Mouse (Mus musculus) liver, embryonic 15.5 days (tissue): ENCODE measurements around the gene Kcnk15. TPM values are rescaled to one million over a fixed set of nuclear protein-coding genes. Genes with fewer than 3 reads are reported as not detected.

ENCODE experiments used
- ATAC-seq: fragments of 200-750 bp; cut with Nextera tagmentation; 2 replicates; pipeline ENCODE4 v1.8.0; 2017; ENCODE audit warnings: moderate number of reproducible peaks, mild to moderate bottlenecking, moderate library complexity; ENCODE audit not compliant: insufficient read depth
- H3K27ac ChIP-seq: fragments of 300-500 bp; sonication (generic); replicated peaks from 2 replicates; pipeline ENCODE4 v1.5.1; 2015; ENCODE audit warnings: mild to moderate bottlenecking, inconsistent platforms
- H3K27me3 ChIP-seq: fragments of 300-500 bp; sonication (generic); 2 replicates; pipeline ENCODE4 v1.6.1; 2015; ENCODE audit warnings: mild to moderate bottlenecking, inconsistent platforms
- H3K36me3 ChIP-seq: fragments of 300-500 bp; sonication (generic); replicated peaks from 2 replicates; pipeline ENCODE4 v1.6.1; 2015; ENCODE audit warnings: moderate library complexity, mild to moderate bottlenecking, inconsistent platforms
- H3K4me1 ChIP-seq: fragments of 300-500 bp; sonication (generic); replicated peaks from 2 replicates; pipeline ENCODE4 v1.6.1; 2015; ENCODE audit warnings: inconsistent platforms
- H3K4me2 ChIP-seq: fragments of 300-500 bp; sonication (generic); 2 replicates; pipeline ENCODE4 v1.6.1; 2015; ENCODE audit warnings: moderate library complexity, mild to moderate bottlenecking, inconsistent platforms
- H3K4me3 ChIP-seq: fragments of 300-500 bp; sonication (generic); replicated peaks from 2 replicates; pipeline ENCODE4 v1.5.1; 2015; ENCODE audit warnings: mild to moderate bottlenecking, inconsistent platforms
- H3K9ac ChIP-seq: fragments of 300-500 bp; sonication (generic); 2 replicates; pipeline ENCODE4 v1.6.1; 2015; ENCODE audit warnings: moderate library complexity, mild to moderate bottlenecking, inconsistent platforms
- H3K9me3 ChIP-seq: fragments of 300-500 bp; sonication (generic); replicated peaks from 2 replicates; pipeline ENCODE4 v1.6.1; 2016; ENCODE audit warnings: inconsistent platforms
- WGBS: fragments of 180-500 bp; shearing (Covaris S2); methylation state at CpG from one replicate; pipeline ENCODE4 v1.1.7; 2015; ENCODE audit warnings: mixed read lengths; ENCODE audit not compliant: insufficient replicate concordance; 5-methylcytosine and 5-hydroxymethylcytosine counted together
- polyA plus RNA-seq: library from polyadenylated mRNA; unstranded; fragments of >200 nt; fragmentation: Nextera tagmentation; extraction: Ambion mirVana; gene quantifications from 2 replicates; pipeline ENCODE4 v1.2.1, GENCODE M21; 2015

The Kcnk15 gene
- polyA plus RNA-seq, 1 experiment from 2014 or later: not detected

GRCm38 (mm10) chr2:163838043-163838442, 15.4 kb upstream of the Kcnk15 start:
- Histone ChIP-seq H3K36me3 (no peaks in the 10 kb centered on the region), H3K27me3 (no peaks in the 10 kb centered on the region), H3K9ac (no peak overlapping the region), H3K4me3 (no peak overlapping the region), H3K4me2 (no peak overlapping the region), H3K27ac (no peak overlapping the region), H3K4me1 (no peaks in the 10 kb centered on the region), H3K9me3 (no peaks in the 10 kb centered on the region)
- ATAC-seq: no peak
- WGBS: 23% methylated on average over 9 of the region's 9 CpGs

- 42% methylated on average over 6 of the region's 6 CpGs for WGBS
- no peaks in the 10 kb centered on the region for H3K4me1 ChIP-seq
- H3K36me3 ChIP-seq: no peaks in the 10 kb centered on the region
- ATAC-seq: no peak
- no peak overlapping the region for H3K9ac ChIP-seq
- H3K9me3 ChIP-seq: no peaks in the 10 kb centered on the region
- no peak overlapping the region for H3K4me3 ChIP-seq
- H3K27ac ChIP-seq: no peak overlapping the region
- H3K4me2 ChIP-seq: no peak overlapping the region
- no peaks in the 10 kb centered on the region for H3K27me3 ChIP-seq
Observed at GRCm38 (mm10) chr2:163839519-163839918, 13.9 kb upstream of the Kcnk15 start.

- WGBS: 53% methylated on average over 4 of the region's 4 CpGs
- H3K4me3 ChIP-seq: no peak overlapping the region
- H3K9me3 ChIP-seq: no peaks in the 10 kb centered on the region
- no peak overlapping the region for H3K4me2 ChIP-seq
- H3K36me3 ChIP-seq: no peaks in the 10 kb centered on the region
- H3K9ac ChIP-seq: no peak overlapping the region
- no peak for ATAC-seq
- no peak overlapping the region for H3K27ac ChIP-seq
- H3K4me1 ChIP-seq: no peaks in the 10 kb centered on the region
- no peaks in the 10 kb centered on the region for H3K27me3 ChIP-seq
Observed at GRCm38 (mm10) chr2:163842043-163842442, 11.4 kb upstream of the Kcnk15 start.

GRCm38 (mm10) chr2:163857233-163857632, 3.8 kb downstream of the Kcnk15 start:
- Histone ChIP-seq H3K27ac (no peak overlapping the region), H3K9ac (no peak overlapping the region), H3K4me1 (no peaks in the 10 kb centered on the region), H3K4me3 (no peak overlapping the region), H3K27me3 (peaks cover 68% of the 10 kb centered on the region), H3K4me2 (no peak overlapping the region), H3K9me3 (no peaks in the 10 kb centered on the region), H3K36me3 (no peaks in the 10 kb centered on the region)
- WGBS: 56% methylated on average over 6 of the region's 6 CpGs
- ATAC-seq: 0 out of 2 replicates have a peak, but pooled peaks have one; percentile 18

GRCm38 (mm10) chr2:163858254-163858947, 5.0 kb downstream of the Kcnk15 start:
- Histone ChIP-seq H3K4me2 (no peak overlapping the region), H3K4me3 (no peak overlapping the region), H3K27me3 (peaks cover 58% of the 10 kb centered on the region), H3K36me3 (no peaks in the 10 kb centered on the region), H3K4me1 (no peaks in the 10 kb centered on the region), H3K9me3 (no peaks in the 10 kb centered on the region), H3K9ac (no peak overlapping the region), H3K27ac (no peak overlapping the region)
- 12% methylated on average over 50 of the region's 50 CpGs for WGBS
- no peak for ATAC-seq

GRCm38 (mm10) chr2:163865311-163865710, 11.9 kb downstream of the Kcnk15 start:
- Histone ChIP-seq H3K9ac (no peak overlapping the region), H3K27ac (no peak overlapping the region), H3K4me2 (no peak overlapping the region), H3K36me3 (no peaks in the 10 kb centered on the region), H3K27me3 (no peaks in the 10 kb centered on the region; the same call in 1 of the 2 replicates), H3K4me3 (no peak overlapping the region), H3K9me3 (no peaks in the 10 kb centered on the region), H3K4me1 (no peaks in the 10 kb centered on the region)
- ATAC-seq: no peak
- 53% methylated on average over 5 of the region's 5 CpGs for WGBS

- no peak for ATAC-seq
- Histone ChIP-seq H3K27ac (no peak overlapping the region), H3K9ac (no peak overlapping the region), H3K4me1 (no peaks in the 10 kb centered on the region), H3K27me3 (no peaks in the 10 kb centered on the region; the same call in 1 of the 2 replicates), H3K36me3 (no peaks in the 10 kb centered on the region), H3K9me3 (no peaks in the 10 kb centered on the region), H3K4me3 (no peak overlapping the region), H3K4me2 (no peak overlapping the region)
- WGBS: 68% methylated on average over 9 of the region's 9 CpGs
Observed at GRCm38 (mm10) chr2:163866061-163866460, 12.6 kb downstream of the Kcnk15 start.

GRCm38 (mm10) chr2:163869783-163870182, 16.3 kb downstream of the Kcnk15 start:
- Histone ChIP-seq H3K4me2 (no peak overlapping the region), H3K4me3 (no peak overlapping the region), H3K4me1 (no peaks in the 10 kb centered on the region), H3K36me3 (no peaks in the 10 kb centered on the region), H3K27ac (no peak overlapping the region), H3K27me3 (no peaks in the 10 kb centered on the region; the same call in 1 of the 2 replicates), H3K9me3 (no peaks in the 10 kb centered on the region), H3K9ac (no peak overlapping the region)
- ATAC-seq: no peak
- 36% methylated on average over 5 of the region's 5 CpGs for WGBS

GRCm38 (mm10) chr2:163871266-163871665, 17.8 kb downstream of the Kcnk15 start:
- Histone ChIP-seq H3K4me3 (no peak overlapping the region), H3K9ac (no peak overlapping the region), H3K9me3 (no peaks in the 10 kb centered on the region), H3K4me1 (no peaks in the 10 kb centered on the region), H3K36me3 (no peaks in the 10 kb centered on the region), H3K27me3 (no peaks in the 10 kb centered on the region; the same call in 1 of the 2 replicates), H3K4me2 (no peak overlapping the region), H3K27ac (no peak overlapping the region)
- no peak for ATAC-seq
- WGBS: 62% methylated on average over 4 of the region's 4 CpGs

- H3K36me3 ChIP-seq: no peaks in the 10 kb centered on the region
- no peaks in the 10 kb centered on the region; the same call in 1 of the 2 replicates for H3K27me3 ChIP-seq
- no peak overlapping the region for H3K4me3 ChIP-seq
- no peak overlapping the region for H3K27ac ChIP-seq
- H3K9me3 ChIP-seq: no peaks in the 10 kb centered on the region
- no peaks in the 10 kb centered on the region for H3K4me1 ChIP-seq
- WGBS: 45% methylated on average over 3 of the region's 3 CpGs
- no peak overlapping the region for H3K9ac ChIP-seq
- H3K4me2 ChIP-seq: no peak overlapping the region
- ATAC-seq: no peak
Observed at GRCm38 (mm10) chr2:163871906-163872305, 18.5 kb downstream of the Kcnk15 start.

GRCm38 (mm10) chr2:163874877-163875276, 21.4 kb downstream of the Kcnk15 start:
- no peaks in the 10 kb centered on the region for H3K36me3 ChIP-seq

GRCm38 (mm10) chr2:163875484-163875883, 22.0 kb downstream of the Kcnk15 start:
- Histone ChIP-seq H3K4me1 (no peaks in the 10 kb centered on the region), H3K36me3 (no peaks in the 10 kb centered on the region), H3K27me3 (no peaks in the 10 kb centered on the region), H3K9ac (no peak overlapping the region), H3K4me2 (no peak overlapping the region), H3K9me3 (no peaks in the 10 kb centered on the region), H3K27ac (no peak overlapping the region), H3K4me3 (no peak overlapping the region)
- 54% methylated on average over 7 of the region's 7 CpGs for WGBS
- ATAC-seq: no peak

More at GRCm38 (mm10) chr2:163874877-163875276, 21.4 kb downstream of the Kcnk15 start:
- Histone ChIP-seq H3K27me3 (no peaks in the 10 kb centered on the region; the same call in 1 of the 2 replicates), H3K4me3 (no peak overlapping the region), H3K27ac (no peak overlapping the region), H3K9ac (no peak overlapping the region), H3K4me1 (no peaks in the 10 kb centered on the region), H3K9me3 (no peaks in the 10 kb centered on the region), H3K4me2 (no peak overlapping the region)
- ATAC-seq: no peak
- WGBS: 51% methylated on average over 5 of the region's 5 CpGs
